Mouse (Mus musculus) liver, embryonic 14.5 days (tissue): ENCODE results near the gene Myog. TPM values are rescaled to one million over a fixed set of nuclear protein-coding genes. Genes with fewer than 3 reads are reported as not detected.

Experiments
- ATAC-seq: fragments of 200-750 bp; cut with Nextera tagmentation; 2 replicates; pipeline ENCODE4 v1.8.0; 2017; ENCODE audit warnings: moderate number of reproducible peaks, mild to moderate bottlenecking, moderate library complexity; ENCODE audit not compliant: insufficient read depth
- DNase-seq, 3 experiments: peaks; one replicate each; pipeline ENCODE4 v3.0.0-alpha.2; 2012 to 2013; ENCODE audit warnings: low read depth in 3 of 3, low spot score in 3 of 3
- H3K27ac ChIP-seq: fragments of 300-500 bp; sonication (generic); 2 replicates; pipeline ENCODE4 v1.5.1; 2014; ENCODE audit warnings: moderate library complexity, mild to moderate bottlenecking, control low read depth, inconsistent platforms
- H3K27me3 ChIP-seq: fragments of 300-500 bp; sonication (generic); 2 replicates; pipeline ENCODE4 v1.6.1; 2014; ENCODE audit warnings: mild to moderate bottlenecking, low read length, moderate library complexity; ENCODE audit not compliant: control insufficient read depth, insufficient read depth
- H3K36me3 ChIP-seq: fragments of 300-500 bp; sonication (generic); replicated peaks from 2 replicates; pipeline ENCODE4 v1.6.1; 2014; ENCODE audit warnings: low read depth; ENCODE audit not compliant: control insufficient read depth, insufficient read depth
- H3K4me1 ChIP-seq, 2 experiments: fragments of 200-500 bp in 1 of 2; fragments of 300-500 bp in 1 of 2; sonication (generic) in 1 of 2; replicated peaks; 2 replicates each; pipeline ENCODE4 v1.6.1; 2012 to 2014; ENCODE audit warnings: antibody characterized with exemption in 1 of 2, inconsistent platforms in 1 of 2, low read length in 1 of 2; ENCODE audit not compliant: control insufficient read depth in 2 of 2, insufficient read depth in 2 of 2
- H3K4me2 ChIP-seq: fragments of 300-500 bp; sonication (generic); 2 replicates; pipeline ENCODE4 v1.6.1; 2014; ENCODE audit warnings: low read depth, mild to moderate bottlenecking, control low read depth, moderate library complexity
- H3K4me3 ChIP-seq, 2 experiments: fragments of 200-500 bp in 1 of 2; fragments of 300-500 bp in 1 of 2; sonication (generic) in 1 of 2; 2 replicates each; pipeline ENCODE4 v1.5.1; 2012 to 2014; ENCODE audit warnings: low read depth in 2 of 2, low read length in 2 of 2, mild to moderate bottlenecking in 2 of 2, control low read depth in 1 of 2, inconsistent platforms in 1 of 2, moderate library complexity in 1 of 2; ENCODE audit not compliant: insufficient read depth in 1 of 2
- H3K9ac ChIP-seq: fragments of 300-500 bp; sonication (generic); replicated peaks from 2 replicates; pipeline ENCODE4 v1.6.1; 2014; ENCODE audit warnings: mild to moderate bottlenecking, control low read depth, moderate library complexity
- H3K9me3 ChIP-seq: fragments of 300-500 bp; sonication (generic); 2 replicates; pipeline ENCODE4 v1.6.1; 2016; ENCODE audit warnings: low read length, mixed read lengths; ENCODE audit not compliant: control insufficient read depth
- CTCF ChIP-seq: IDR thresholded peaks from 2 replicates; pipeline ENCODE4 v1.5.1; 2016; ENCODE audit warnings: antibody characterized with exemption, low read depth, control low read depth
- EP300 ChIP-seq: IDR thresholded peaks from 2 replicates; pipeline ENCODE4 v1.6.1; 2016; ENCODE audit warnings: antibody characterized with exemption, low read depth
- WGBS: fragments of 180-500 bp; shearing (Covaris S2); extraction: QIAGEN DNeasy Blood & Tissue Kit; methylation state at CpG from one replicate; pipeline ENCODE4 v1.1.7; 2014; ENCODE audit not compliant: insufficient replicate concordance; 5-methylcytosine and 5-hydroxymethylcytosine counted together
- polyA plus RNA-seq, 2 experiments: library from polyadenylated mRNA; depleted of rRNA in 1 of 2; stranded (reverse) in 1 of 2; unstranded in 1 of 2; fragments of >200 nt; fragmentation: Nextera tagmentation in 1 of 2; extraction: Ambion mirVana in 1 of 2; gene quantifications; 2 replicates each; pipeline versions ENCODE4 v1.2.1 to v1.2.3; 2012 to 2014

The Myog gene
- polyA plus RNA-seq, 2 experiments: 0.06 TPM; not detected in 1

GRCm38 (mm10) chr1:134283108-134283507 lies 6.7 kb upstream of the Myog start:
- WGBS: 26% methylated on average over 1 of the region's 1 CpGs
- Histone ChIP-seq H3K27me3 (no peaks in the 10 kb centered on the region), H3K4me1 (no peaks in the 10 kb centered on the region; a peak in 1 of 4 replicates), H3K9me3 (no peaks in the 10 kb centered on the region), H3K27ac (no peak overlapping the region), H3K9ac (no peak overlapping the region), H3K4me2 (no peak overlapping the region), H3K36me3 (no peaks in the 10 kb centered on the region), H3K4me3 (no peak overlapping the region)
- DNase-seq (no peak), ATAC-seq (no peak)
- TF ChIP-seq EP300 (no peak), CTCF (no peak)

- WGBS: 57% methylated on average over 10 of the region's 10 CpGs
- no peak overlapping the region for H3K4me3 ChIP-seq
Observed at GRCm38 (mm10) chr1:134285458-134286120, 4.2 kb upstream of the Myog start.

GRCm38 (mm10) chr1:134288239-134288638 lies 1.6 kb upstream of the Myog start:
- H3K27ac ChIP-seq: no peak overlapping the region
- no peaks in the 10 kb centered on the region for H3K36me3 ChIP-seq
- 32% methylated on average over 3 of the region's 3 CpGs for WGBS
- H3K4me2 ChIP-seq: no peak overlapping the region
- DNase-seq (no peak), ATAC-seq (no peak)
- TF ChIP-seq EP300 (no peak), CTCF (no peak)
- H3K9ac ChIP-seq: no peak overlapping the region
- H3K27me3 ChIP-seq: no peaks in the 10 kb centered on the region
- H3K4me3 ChIP-seq: no peak overlapping the region
- H3K9me3 ChIP-seq: no peaks in the 10 kb centered on the region
- H3K4me1 ChIP-seq: no peaks in the 10 kb centered on the region

More at GRCm38 (mm10) chr1:134285458-134286120, 4.2 kb upstream of the Myog start:
- no peak for DNase-seq
- TF ChIP-seq EP300: no peak
- no peak for TF ChIP-seq CTCF
- H3K9ac ChIP-seq: no peak overlapping the region
- H3K27me3 ChIP-seq: no peaks in the 10 kb centered on the region
- no peak overlapping the region for H3K27ac ChIP-seq
- H3K36me3 ChIP-seq: no peaks in the 10 kb centered on the region
- no peaks in the 10 kb centered on the region for H3K9me3 ChIP-seq
- H3K4me2 ChIP-seq: no peak overlapping the region
- H3K4me1 ChIP-seq: no peaks in the 10 kb centered on the region
- no peak for ATAC-seq

GRCm38 (mm10) chr1:134290300-134290699 lies 511 bp downstream of the Myog start:
- H3K4me2 ChIP-seq: no peak overlapping the region
- no peak overlapping the region for H3K4me3 ChIP-seq
- H3K9me3 ChIP-seq: no peaks in the 10 kb centered on the region
- TF ChIP-seq CTCF (no peak), EP300 (no peak)
- no peak for DNase-seq
- WGBS: 75% methylated on average over 13 of the region's 13 CpGs
- no peaks in the 10 kb centered on the region for H3K4me1 ChIP-seq
- ATAC-seq: no peak
- no peak overlapping the region for H3K9ac ChIP-seq
- H3K36me3 ChIP-seq: no peaks in the 10 kb centered on the region
- H3K27ac ChIP-seq: no peak overlapping the region
- H3K27me3 ChIP-seq: no peaks in the 10 kb centered on the region

GRCm38 (mm10) chr1:134290909-134291308 lies 1.1 kb downstream of the Myog start:
- H3K9ac ChIP-seq: no peak overlapping the region
- 54% methylated on average over 5 of the region's 5 CpGs for WGBS

More at GRCm38 (mm10) chr1:134290909-134291308, 1.1 kb downstream of the Myog start:
- H3K27me3 ChIP-seq: no peaks in the 10 kb centered on the region
- no peak overlapping the region for H3K27ac ChIP-seq
- no peaks in the 10 kb centered on the region for H3K4me1 ChIP-seq
- ATAC-seq (no peak), DNase-seq (no peak)
- no peak overlapping the region for H3K4me2 ChIP-seq
- no peaks in the 10 kb centered on the region for H3K9me3 ChIP-seq
- TF ChIP-seq CTCF (peak; percentile 74), EP300 (no peak)
- H3K36me3 ChIP-seq: no peaks in the 10 kb centered on the region
- H3K4me3 ChIP-seq: no peak overlapping the region
